8 mouse cellular contexts compared by ENCODE assay signal in the genomic region with DNA sequence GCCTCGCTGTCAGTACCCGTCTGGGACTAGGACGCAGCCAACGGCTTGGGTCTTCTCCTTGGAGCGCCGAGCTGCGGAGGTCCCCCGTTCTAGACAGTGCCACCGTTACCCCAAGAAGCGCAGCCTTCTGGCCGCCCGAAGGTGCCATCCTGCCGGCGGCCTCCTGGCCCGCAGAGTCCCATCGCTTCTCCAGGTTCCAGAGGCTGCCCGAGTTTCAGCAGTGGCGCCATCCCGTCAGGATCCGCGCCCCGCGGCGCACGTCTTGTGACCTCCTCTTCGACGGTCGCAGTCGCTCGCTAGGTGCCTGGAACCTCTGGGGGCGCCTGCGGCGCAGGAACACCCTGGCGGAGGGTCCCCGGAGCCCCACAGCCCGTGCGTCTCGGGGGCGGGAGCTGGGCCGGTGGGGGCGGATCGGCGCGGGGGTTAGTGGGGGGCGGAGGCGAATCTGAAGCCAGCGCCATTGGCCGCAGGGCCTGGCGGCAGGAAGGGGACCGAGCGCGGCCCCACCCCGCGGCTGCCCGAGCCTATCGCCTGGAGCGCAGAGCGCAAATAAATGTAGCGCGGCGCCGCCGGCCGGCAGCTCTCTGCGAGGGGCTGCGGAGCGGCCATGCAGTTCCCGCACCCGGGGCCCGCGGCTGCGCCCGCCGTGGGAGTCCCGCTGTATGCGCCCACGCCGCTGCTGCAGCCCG. TPM values are rescaled to one million over a fixed set of nuclear protein-coding genes. Genes with fewer than 3 reads are reported as not detected.
DNase-seq lines count a peak whose midpoint lies in the region; ATAC-seq and TF ChIP-seq lines count a peak whose summit lies in the region.

A gene (plus strand): TSS at position 548 of the 689 bp plus-strand sequence.

- peak within 1 kb of the TSS; percentile 91 for H3K9ac ChIP-seq in heart, adult 2 months (ENCODE audit: low read depth, low read length)
- H3K9ac ChIP-seq in liver, adult 2 months (ENCODE audit: low read depth, low read length): peak within 1 kb of the TSS; percentile 100
- H3K9ac ChIP-seq in midbrain, embryonic 16.5 days (ENCODE audit: low read depth, low read length): peak within 1 kb of the TSS; percentile 34; the same call in 1 of the 2 replicates

- H3K4me2 ChIP-seq in midbrain, embryonic 16.5 days (ENCODE audit: low read length): peak within 1 kb of the TSS; percentile 53

- peaks cover 8% of the 10 kb centered on the region for H3K27me3 ChIP-seq in heart, adult 2 months (ENCODE audit: control insufficient read depth, insufficient read depth, low read length)
- H3K27me3 ChIP-seq in liver, adult 2 months (ENCODE audit: control insufficient read depth, insufficient read depth, low read length): no peaks in the 10 kb centered on the region
- peaks cover 73% of the 10 kb centered on the region for H3K27me3 ChIP-seq in midbrain, embryonic 16.5 days (ENCODE audit: control insufficient read depth, insufficient read depth, low read depth, low read length)

- no peaks in the 10 kb centered on the region for H3K36me3 ChIP-seq in heart, adult 2 months (ENCODE audit: control insufficient read depth, insufficient read depth, low read length)
- peaks cover 21% of the 10 kb centered on the region for H3K36me3 ChIP-seq in liver, adult 2 months (ENCODE audit: control insufficient read depth, insufficient read depth, low read length)
- no peaks in the 10 kb centered on the region for H3K36me3 ChIP-seq in midbrain, embryonic 16.5 days (ENCODE audit: control insufficient read depth, insufficient read depth, low read length)

- no peaks in the 10 kb centered on the region; the same call in 1 of the 2 replicates for H3K4me1 ChIP-seq in heart, adult 2 months (ENCODE audit: control insufficient read depth, insufficient read depth, low read length)
- H3K4me1 ChIP-seq in liver, adult 2 months (ENCODE audit: control insufficient read depth, insufficient read depth, low read length): peaks cover 9% of the 10 kb centered on the region
- peaks cover 7% of the 10 kb centered on the region; the same call in 1 of the 2 replicates for H3K4me1 ChIP-seq in midbrain, embryonic 16.5 days (ENCODE audit: control insufficient read depth, insufficient read depth, low read length)

- no peaks in the 10 kb centered on the region for H3K9me3 ChIP-seq in midbrain, embryonic 16.5 days (replicated peaks; ENCODE audit: control insufficient read depth, low read length, poor library complexity, severe bottlenecking)

- peak; percentile 23; the same call in 1 of the 2 replicates for TF ChIP-seq CTCF in heart, adult 2 months (IDR thresholded peaks at IDR 0.05)
- TF ChIP-seq CTCF in liver, adult 2 months (IDR thresholded peaks at IDR 0.05; ENCODE audit: low read depth, low read length): 0 out of 2 replicates have a peak, but pooled peaks have one; percentile 2

- ATAC-seq in activated CD4-positive, CD25-positive, alpha-beta regulatory T cell, adult 4 months: peak; percentile 45
- peak; percentile 66; the same call in 1 of the 2 replicates for ATAC-seq in midbrain, embryonic 16.5 days

- intact Hi-C loops in heart, adult 2 months (cut with DNase I): no loop called here

- TF ChIP-seq EP300 in heart, adult 2 months (IDR thresholded peaks at IDR 0.05; ENCODE audit: insufficient read depth, low read depth, low read length): no peak

- DNase-seq in embryo, embryonic 10 days (ENCODE audit: low spot score): peak; percentile 62
- DNase-seq in heart, adult 2 months: peak; percentile 87 to 91
- peak; percentile 67 for DNase-seq in kidney, adult 11 months
- peak; percentile 75 for DNase-seq in liver, adult 2 months (ENCODE audit: extremely low read depth, low read depth, low spot score)
- peak; percentile 87 to 89 for DNase-seq in spleen, adult 18-20 months
- no peak for DNase-seq in frontal cortex, adult 2 months (ENCODE audit: extremely low spot score in 1 of 2, low spot score in 1 of 2)

- TF ChIP-seq POLR2A in heart, adult 2 months (IDR thresholded peaks at IDR 0.05; ENCODE audit: insufficient read depth, low read depth, low read length): peak; percentile 68
- peak; percentile 99 for TF ChIP-seq POLR2A in liver, adult 2 months (IDR thresholded peaks at IDR 0.05; ENCODE audit: extremely low read depth, insufficient read depth, low read length)

- under 1% methylated on average over 74 of the region's 79 CpGs for WGBS in heart, adult 2 months
- 1% methylated on average over 79 of the region's 79 CpGs for WGBS in liver, adult 2 months
- WGBS in midbrain, embryonic 16.5 days: under 1% methylated on average over 50 of the region's 79 CpGs

- H3K79me2 ChIP-seq in heart, adult 2 months (replicated peaks; ENCODE audit: control insufficient read depth, insufficient read depth, low read length): no peaks in the 10 kb centered on the region
- peaks cover 7% of the 10 kb centered on the region for H3K79me2 ChIP-seq in liver, adult 2 months (ENCODE audit: control insufficient read depth, insufficient read depth, low read length)

- peak within 1 kb of the TSS; percentile 45 for H3K4me3 ChIP-seq in heart, adult 2 months
- peak within 1 kb of the TSS; percentile 99 for H3K4me3 ChIP-seq in liver, adult 2 months (ENCODE audit: insufficient read depth, low read depth, low read length)
- peak within 1 kb of the TSS; percentile 39 for H3K4me3 ChIP-seq in midbrain, embryonic 16.5 days (ENCODE audit: low read depth, low read length)

- peak within 1 kb of the TSS; percentile 86 for H3K27ac ChIP-seq in heart, adult 2 months
- peak within 1 kb of the TSS; percentile 89 for H3K27ac ChIP-seq in liver, adult 2 months (replicated peaks; ENCODE audit: insufficient read depth, low read depth, low read length)
- H3K27ac ChIP-seq in midbrain, embryonic 16.5 days (ENCODE audit: low read length): no peak within 1 kb of the TSS; the same call in 1 of the 2 replicates

RNA-seq across cellular contexts. Expression of the gene that starts here (rescaled TPM):
- 1 to 10 TPM in 1 of 2 experiments, not detected in 1; 1.1 TPM for polyA plus RNA-seq in activated CD4-positive, CD25-positive, alpha-beta regulatory T cell, adult 4 months (2017; shearing (Covaris generic))
- 1 to 10 TPM; 2.2 to 4.2 TPM for total RNA-seq in heart, adult 2 months (2021)
- polyA plus RNA-seq in heart, adult 2 months (2012; rRNA removed): 2.0 and 2.3 TPM in 2 replicates
- total RNA-seq in liver, adult 2 months (2014; rRNA removed): 15.9 and 28.4 TPM in 2 replicates
- polyA plus RNA-seq in liver, adult 2 months (2012; rRNA removed): 73.0 and 107 TPM in 2 replicates
- polyA plus RNA-seq in midbrain, embryonic 16.5 days (2015; fragmentation: Nextera tagmentation; extraction: Ambion mirVana): 4.6 TPM in 2 replicates
- polyA plus RNA-seq in frontal cortex, adult 2 months (2012; rRNA removed): 2.4 and 3.1 TPM in 2 replicates

Comparison
In these comparisons a context has a peak if more than half of its experiments do, and no peak if none do; other contexts are left out.
1. RNA of the gene that starts here (polyA plus RNA-seq): 73.0 to 107 TPM in liver, adult 2 months; 4.6 TPM in midbrain, embryonic 16.5 days, 2.4 to 3.1 TPM in frontal cortex, adult 2 months, 2.0 to 2.3 TPM in heart, adult 2 months and 1.1 TPM in activated CD4-positive, CD25-positive, alpha-beta regulatory T cell, adult 4 months; every median in the first group is over 10 times any median in the second.
2. DNase-seq: peak in embryo, embryonic 10 days (single experiment), heart, adult 2 months (2 of 2), kidney, adult 11 months (single experiment), liver, adult 2 months (single experiment) and spleen, adult 18-20 months (2 of 2); none in frontal cortex, adult 2 months (0 of 2).
3. H3K4me3 ChIP-seq: peak in every context shown above with its lines; median percentile 99 in liver, adult 2 months; 45 in heart, adult 2 months; 39 in midbrain, embryonic 16.5 days.
4. H3K9ac ChIP-seq: peak in every context shown above with its lines; median percentile 100 in liver, adult 2 months; 91 in heart, adult 2 months; 34 in midbrain, embryonic 16.5 days.